Mouse (Mus musculus): ENCODE measurements around the gene Ccl24.

DNA sequence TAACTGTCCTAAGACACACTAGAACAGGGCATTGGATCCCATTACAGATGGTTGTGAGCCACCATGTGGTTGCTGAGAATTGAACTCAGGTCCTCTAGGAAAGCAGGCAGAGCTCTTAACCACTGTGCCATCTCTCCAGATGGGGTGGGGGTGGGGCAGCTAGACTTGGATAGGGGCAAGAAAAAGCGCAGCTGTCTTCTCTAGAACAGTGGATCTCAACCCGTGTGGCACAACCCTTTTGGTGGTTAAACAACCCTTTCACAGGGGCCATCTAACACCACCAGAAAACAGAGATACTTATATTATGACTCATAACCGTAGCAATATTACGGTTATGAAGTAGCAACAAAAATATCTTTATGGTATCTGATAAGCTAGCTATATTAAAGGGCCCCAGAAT, 14.9 kb upstream of the Ccl24 start:
- TF ChIP-seq POLR2A (IDR thresholded peaks at IDR 0.05; ENCODE audit: borderline replicate concordance, control insufficient read depth, low read depth, low read length) (no peak), CTCF (IDR thresholded peaks at IDR 0.05; ENCODE audit: control insufficient read depth, insufficient read depth, low read length) (no peak)

Data from bone marrow, adult 2 months (tissue).